In genomic region chr13:63187145-63188143, GRCm38 (mm10) we compare ENCODE assay signal across 9 mouse cellular contexts.
A peak's percentile ranks its signal among the peaks of the same experiment; 100 is the strongest.
DNase-seq lines count a peak whose midpoint lies in the region; ATAC-seq lines count a peak whose summit lies in the region.
"Had no signal": no experiment of that assay in that cellular context is flagged by ENCODE, and none has a peak within 500 bp of the region (broad histone marks: within the 10 kb centered on the region; RNA-seq: fewer than 3 reads in every experiment).

No protein-coding gene starts in this region.

- no peaks in the 10 kb centered on the region for H3K27me3 ChIP-seq in embryonic facial prominence, embryonic 11.5 days (ENCODE audit: control insufficient read depth, insufficient read depth, low read length)

- H3K9me3 ChIP-seq in embryonic facial prominence, embryonic 11.5 days (replicated peaks; ENCODE audit: control insufficient read depth, low read length): no peaks in the 10 kb centered on the region

- no peak overlapping the region for H3K4me3 ChIP-seq in embryonic facial prominence, embryonic 11.5 days (ENCODE audit: low read depth, low read length)

- H3K9ac ChIP-seq in embryonic facial prominence, embryonic 11.5 days (replicated peaks; ENCODE audit: low read length): no peak overlapping the region

- H3K27ac ChIP-seq in embryonic facial prominence, embryonic 11.5 days (replicated peaks; ENCODE audit: low read depth, low read length): peak overlapping the region; percentile 42; the same call in 1 of the 2 replicates

- no peaks in the 10 kb centered on the region for H3K36me3 ChIP-seq in embryonic facial prominence, embryonic 11.5 days (replicated peaks; ENCODE audit: control insufficient read depth, insufficient read depth, low read depth, low read length)

- H3K4me1 ChIP-seq in embryonic facial prominence, embryonic 11.5 days (ENCODE audit: control insufficient read depth, insufficient read depth, low read length): peaks cover 2% of the 10 kb centered on the region; the same call in 1 of the 2 replicates

- ATAC-seq in embryonic facial prominence, embryonic 11.5 days (replicated peaks; ENCODE audit: insufficient number of reproducible peaks, low FRiP score, low TSS enrichment, low read depth): peak; percentile 73

- H3K4me2 ChIP-seq in embryonic facial prominence, embryonic 11.5 days (ENCODE audit: low read depth, low read length): no peak overlapping the region

- peak; percentile 28 to 57 for DNase-seq in lung, adult 18-20 months
- no peak for DNase-seq in lung, postnatal 14 days
- peak; percentile 66 for DNase-seq in embryonic facial prominence, embryonic 11.5 days (ENCODE audit: low spot score)
- peak; percentile 80 for DNase-seq in kidney, adult 11 months
- DNase-seq in naive thymus-derived CD4-positive, alpha-beta T cell, adult 2 months (ENCODE audit: low read depth): peak; percentile 32
- DNase-seq in right cerebral cortex, postnatal 10 days (ENCODE audit: low spot score in 2 of 2): no peak
- no peak for DNase-seq in layer of hippocampus, adult 8-10 months (ENCODE audit: low spot score in 2 of 2)
- DNase-seq in c-Kit-positive CD71-positive TER-119-positive erythroid progenitor cells, embryonic 14.5 days (ENCODE audit: low spot score): no peak
- DNase-seq: adrenal gland, adult 2 months had no signal

- WGBS in embryonic facial prominence, embryonic 11.5 days: 42% methylated on average over 13 of the region's 13 CpGs

Comparison
In these comparisons a context has a peak if more than half of its experiments do, and no peak if none do; other contexts are left out.
1. DNase-seq: peak in lung, adult 18-20 months (2 of 2), embryonic facial prominence, embryonic 11.5 days (single experiment), kidney, adult 11 months (single experiment) and naive thymus-derived CD4-positive, alpha-beta T cell, adult 2 months (single experiment); none in lung, postnatal 14 days (single experiment), right cerebral cortex, postnatal 10 days (0 of 2), layer of hippocampus, adult 8-10 months (0 of 2) and c-Kit-positive CD71-positive TER-119-positive erythroid progenitor cells, embryonic 14.5 days (single experiment).